Mouse (Mus musculus) MEL (cell line): Measurements from ENCODE around the gene Wwc1. TPM values are rescaled to one million over a fixed set of nuclear protein-coding genes. Genes with fewer than 3 reads are reported as not detected.

ENCODE experiments used
- DNase-seq: peaks from one replicate; pipeline ENCODE4 v3.0.0; 2011; ENCODE audit warnings: low read depth, low spot score
- H3K27ac ChIP-seq: 2 replicates; pipeline ENCODE4 v1.5.1; 2012; ENCODE audit warnings: low read depth, mild to moderate bottlenecking, control low read depth, low read length, moderate library complexity; ENCODE audit not compliant: control insufficient read depth
- H3K27me3 ChIP-seq, 2 experiments: fragments of 150-350 bp in 1 of 2; sonication (generic) in 1 of 2; 2 replicates each; pipeline ENCODE4 v1.6.1; 2012; ENCODE audit warnings: low read length in 2 of 2, mild to moderate bottlenecking in 2 of 2, improper control_type of control experiment in 1 of 2, moderate library complexity in 1 of 2; ENCODE audit not compliant: insufficient read depth in 2 of 2, control insufficient read depth in 1 of 2
- H3K36me3 ChIP-seq, 2 experiments: 2 replicates each; pipeline ENCODE4 v1.6.1; 2012 to 2014; ENCODE audit warnings: low read length in 2 of 2, improper control_type of control experiment in 1 of 2, inconsistent platforms in 1 of 2, mild to moderate bottlenecking in 1 of 2; ENCODE audit not compliant: insufficient read depth in 2 of 2, control insufficient read depth in 1 of 2
- H3K4me1 ChIP-seq, 2 experiments: fragments of 150-350 bp in 1 of 2; sonication (generic) in 1 of 2; 2 replicates each; pipeline ENCODE4 v1.6.1; 2012; ENCODE audit warnings: low read length in 2 of 2, improper control_type of control experiment in 1 of 2, mild to moderate bottlenecking in 1 of 2; ENCODE audit not compliant: insufficient read depth in 2 of 2, control insufficient read depth in 1 of 2
- H3K4me3 ChIP-seq, 2 experiments: fragments of 150-350 bp in 1 of 2; sonication (generic) in 1 of 2; 2 replicates each; pipeline ENCODE4 v1.5.1; 2012; ENCODE audit warnings: low read depth in 2 of 2, low read length in 2 of 2, mild to moderate bottlenecking in 2 of 2, moderate library complexity in 2 of 2, control low read depth in 1 of 2, improper control_type of control experiment in 1 of 2; ENCODE audit not compliant: control insufficient read depth in 1 of 2, insufficient read depth in 1 of 2
- H3K79me2 ChIP-seq: 2 replicates; pipeline ENCODE4 v1.6.1; 2012; ENCODE audit warnings: mild to moderate bottlenecking, low read length, moderate library complexity; ENCODE audit not compliant: control insufficient read depth, poor library complexity, insufficient read depth
- H3K9ac ChIP-seq: 2 replicates; pipeline ENCODE4 v1.6.1; 2012; ENCODE audit warnings: low read depth, mild to moderate bottlenecking, control low read depth, low read length, moderate library complexity; ENCODE audit not compliant: control insufficient read depth, poor library complexity, severe bottlenecking
- H3K9me3 ChIP-seq: fragments of 150-350 bp; sonication (generic); replicated peaks from 2 replicates; pipeline ENCODE4 v1.6.1; 2012; ENCODE audit warnings: mild to moderate bottlenecking, low read length, improper control_type of control experiment, moderate library complexity; ENCODE audit not compliant: insufficient read depth
- BHLHE40 ChIP-seq: IDR thresholded peaks from 2 replicates; pipeline ENCODE4 v1.6.1; 2012; ENCODE audit warnings: low read depth, mild to moderate bottlenecking, inconsistent platforms, low read length, improper control_type of control experiment, borderline replicate concordance
- E2F4 ChIP-seq: IDR thresholded peaks from 2 replicates; pipeline ENCODE4 v1.6.1; 2011; ENCODE audit warnings: low read depth, low read length, improper control_type of control experiment, borderline replicate concordance
- ELF1 ChIP-seq: IDR thresholded peaks from 2 replicates; pipeline ENCODE4 v1.6.1; 2014; ENCODE audit warnings: low read depth, mild to moderate bottlenecking, inconsistent platforms, low read length, improper control_type of control experiment, moderate library complexity
- ETS1 ChIP-seq: IDR thresholded peaks from 2 replicates; pipeline ENCODE4 v1.6.1; 2012; ENCODE audit warnings: low read depth, mild to moderate bottlenecking, inconsistent platforms, low read length, improper control_type of control experiment, moderate library complexity
- GABPA ChIP-seq: IDR thresholded peaks from 2 replicates; pipeline ENCODE4 v1.6.1; 2012; ENCODE audit warnings: low read depth, mild to moderate bottlenecking, inconsistent platforms, low read length, improper control_type of control experiment, moderate library complexity
- GATA1 ChIP-seq: IDR thresholded peaks from 2 replicates; pipeline ENCODE4 v1.6.1; 2011; ENCODE audit warnings: low read depth, low read length, improper control_type of control experiment
- MAZ ChIP-seq: IDR thresholded peaks from 2 replicates; pipeline ENCODE4 v1.6.1; 2012; ENCODE audit warnings: low read depth, mild to moderate bottlenecking, inconsistent platforms, low read length, improper control_type of control experiment
- MEF2A ChIP-seq: IDR thresholded peaks from 2 replicates; pipeline ENCODE4 v1.6.1; 2014; ENCODE audit warnings: low read depth, mild to moderate bottlenecking, inconsistent platforms, low read length, improper control_type of control experiment; ENCODE audit not compliant: poor library complexity, insufficient replicate concordance, severe bottlenecking; ENCODE audit errors: extremely low read depth
- MXI1 ChIP-seq: IDR thresholded peaks from 2 replicates; pipeline ENCODE4 v1.6.1; 2011; ENCODE audit warnings: mild to moderate bottlenecking, low read depth, low read length, improper control_type of control experiment
- MYB ChIP-seq: IDR thresholded peaks from 2 replicates; pipeline ENCODE4 v1.6.1; 2011; ENCODE audit warnings: mild to moderate bottlenecking, low read depth, low read length, improper control_type of control experiment
- MYC ChIP-seq: IDR thresholded peaks from 2 replicates; pipeline ENCODE4 v1.6.1; 2011; ENCODE audit warnings: low read depth, mild to moderate bottlenecking, low read length, improper control_type of control experiment, moderate library complexity
- NRF1 ChIP-seq: IDR thresholded peaks from 2 replicates; pipeline ENCODE4 v1.6.1; 2014; ENCODE audit warnings: low read depth, mild to moderate bottlenecking, inconsistent platforms, low read length, improper control_type of control experiment, moderate library complexity; ENCODE audit not compliant: poor library complexity, insufficient read depth, severe bottlenecking
- POLR2A ChIP-seq, 2 experiments: IDR thresholded peaks; 2 replicates each; pipeline ENCODE4 v1.6.1; 2011 to 2012; ENCODE audit warnings: low read length in 2 of 2, mild to moderate bottlenecking in 2 of 2, control low read depth in 1 of 2, improper control_type of control experiment in 1 of 2, low read depth in 1 of 2, moderate library complexity in 1 of 2; ENCODE audit not compliant: control insufficient read depth in 1 of 2, insufficient read depth in 1 of 2, poor library complexity in 1 of 2
- POLR2AphosphoS5 ChIP-seq: IDR thresholded peaks from 2 replicates; pipeline ENCODE4 v1.6.1; 2012; ENCODE audit warnings: low read depth, borderline replicate concordance, mild to moderate bottlenecking, inconsistent platforms, low read length, moderate library complexity, mixed read lengths
- RAD21 ChIP-seq: IDR thresholded peaks from 2 replicates; pipeline ENCODE4 v1.6.1; 2011; ENCODE audit warnings: mild to moderate bottlenecking, low read depth, low read length, improper control_type of control experiment
- RCOR1 ChIP-seq: IDR thresholded peaks from 2 replicates; pipeline ENCODE4 v1.6.1; 2012; ENCODE audit warnings: low read depth, mild to moderate bottlenecking, inconsistent platforms, low read length, improper control_type of control experiment
- SMC3 ChIP-seq: IDR thresholded peaks from 2 replicates; pipeline ENCODE4 v1.6.1; 2011; ENCODE audit warnings: low read depth, low read length, improper control_type of control experiment
- TCF12 ChIP-seq: IDR thresholded peaks from 2 replicates; pipeline ENCODE4 v1.6.1; 2014; ENCODE audit warnings: low read depth, mild to moderate bottlenecking, inconsistent platforms, low read length, improper control_type of control experiment, moderate library complexity
- USF1 ChIP-seq: IDR thresholded peaks from 2 replicates; pipeline ENCODE4 v1.6.1; 2014; ENCODE audit warnings: low read depth, mild to moderate bottlenecking, inconsistent platforms, low read length, improper control_type of control experiment, moderate library complexity
- ZKSCAN1 ChIP-seq: IDR thresholded peaks from 2 replicates; pipeline ENCODE4 v1.6.1; 2012; ENCODE audit warnings: low read depth, mild to moderate bottlenecking, inconsistent platforms, low read length, improper control_type of control experiment, moderate library complexity
- ZMIZ1 ChIP-seq: IDR thresholded peaks from 2 replicates; pipeline ENCODE4 v1.6.1; 2012; ENCODE audit warnings: low read depth, mild to moderate bottlenecking, inconsistent platforms, low read length, improper control_type of control experiment, moderate library complexity
- polyA plus RNA-seq, 2 experiments: library from polyadenylated mRNA; stranded (reverse) in 1 of 2; unstranded in 1 of 2; fragments of >175 nt in 1 of 2; fragments of >200 nt in 1 of 2; gene quantifications; 2 replicates each; pipeline versions ENCODE4 v1.2.1 to v1.2.4; 2012; ENCODE audit warnings: low replicate concordance in 2 of 2, low read depth in 1 of 2; ENCODE audit not compliant: insufficient read length in 2 of 2, insufficient read depth in 1 of 2, missing spikeins in 1 of 2
- total RNA-seq: library from RNA; depleted of rRNA; stranded (reverse); fragments of 300-350 nt; gene quantifications from 2 replicates; pipeline ENCODE4 v1.2.3, GENCODE M21; 2012

The Wwc1 gene
- total and polyA plus RNA-seq, 3 experiments, result 0.39 to 0.46 TPM; not detected in 1

DNA sequence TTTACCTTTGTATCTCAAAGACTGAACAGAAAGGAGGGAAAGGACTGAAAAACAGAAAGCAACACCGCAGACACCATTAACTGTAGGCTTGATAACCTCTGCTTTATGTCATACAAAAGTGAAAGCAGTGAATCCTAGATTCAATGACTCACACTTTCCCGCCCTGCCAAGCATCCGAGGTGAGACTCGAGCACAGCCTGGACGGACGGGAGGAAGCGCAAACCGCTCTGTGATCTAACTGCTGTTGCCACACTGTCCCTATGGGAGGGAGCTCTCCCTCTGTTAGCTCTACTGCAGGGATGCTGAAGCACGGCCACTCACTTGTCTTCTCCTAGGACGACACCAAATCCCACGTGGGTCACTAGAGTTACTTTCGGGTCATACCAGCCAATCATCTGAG, 164.0 kb downstream of the Wwc1 start:
- H3K9me3 ChIP-seq, result no peaks in the 10 kb centered on the region
- H3K79me2 ChIP-seq, result no peaks in the 10 kb centered on the region
- H3K9ac ChIP-seq, result no peak overlapping the region
- no peak for DNase-seq
- TF ChIP-seq GABPA (no peak), MYB (no peak), POLR2AphosphoS5 (no peak), RCOR1 (no peak), ZKSCAN1 (no peak), BHLHE40 (no peak), NRF1 (no peak), ZMIZ1 (no peak), RAD21 (no peak), POLR2A (IDR thresholded peaks at IDR 0.05; ENCODE audit: control insufficient read depth in 1 of 2, insufficient read depth in 1 of 2, low read depth in 1 of 2, low read length in 2 of 2, poor library complexity in 1 of 2) (no peak), MXI1 (no peak), ETS1 (no peak), ELF1 (no peak), MYC (no peak), E2F4 (no peak), MEF2A (no peak), MAZ (no peak), GATA1 (no peak)
- no peak overlapping the region for H3K4me3 ChIP-seq
- H3K4me1 ChIP-seq, result no peaks in the 10 kb centered on the region
- H3K36me3 ChIP-seq, result peaks cover 0 to 80% of the 10 kb centered on the region in 2 experiments; a peak in 2 of 4 replicates
- H3K27ac ChIP-seq, result no peak overlapping the region
- no peaks in the 10 kb centered on the region for H3K27me3 ChIP-seq

DNA sequence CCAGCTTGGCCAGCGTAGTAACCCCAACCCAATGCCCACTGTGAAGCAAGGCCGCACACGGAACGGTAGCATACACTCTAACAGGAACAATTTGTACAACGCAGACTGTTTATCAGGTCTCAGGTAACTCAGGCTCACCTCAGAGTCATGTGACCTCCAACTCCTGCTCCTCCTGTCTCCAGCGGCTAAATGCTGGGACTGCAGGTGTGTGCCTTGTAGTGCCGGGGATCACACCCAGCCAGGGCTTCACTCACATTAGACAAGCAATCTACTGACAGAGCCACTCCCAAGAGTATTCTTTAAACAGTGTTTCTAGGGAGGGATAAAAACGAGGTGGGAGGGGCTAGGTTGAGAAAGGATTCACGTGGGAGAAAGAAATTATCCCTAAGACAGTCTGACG, 168.9 kb downstream of the Wwc1 start:
- no peak overlapping the region for H3K4me3 ChIP-seq
- no peak overlapping the region for H3K27ac ChIP-seq
- H3K9me3 ChIP-seq, result no peaks in the 10 kb centered on the region
- no peaks in the 10 kb centered on the region for H3K4me1 ChIP-seq
- H3K9ac ChIP-seq, result no peak overlapping the region
- DNase-seq, result no peak
- TF ChIP-seq USF1 (peak; percentile 32; the same call in 1 of the 2 replicates), SMC3 (no peak), BHLHE40 (no peak), ZMIZ1 (no peak), TCF12 (no peak), NRF1 (no peak)
- no peaks in the 10 kb centered on the region for H3K79me2 ChIP-seq
- H3K27me3 ChIP-seq, result no peaks in the 10 kb centered on the region
- peaks cover 0 to 68% of the 10 kb centered on the region in 2 experiments; a peak in 2 of 4 replicates for H3K36me3 ChIP-seq
